Mouse (Mus musculus) heart, postnatal 0 days (tissue): Measurements from ENCODE around the gene Eprs.

ENCODE experiments used
- CTCF ChIP-seq: IDR thresholded peaks from 2 replicates; pipeline ENCODE4 v1.5.1; 2016; ENCODE audit warnings: antibody characterized with exemption, control low read depth, low read depth
- EP300 ChIP-seq: IDR thresholded peaks from 2 replicates; pipeline ENCODE4 v1.6.1; 2016; ENCODE audit warnings: antibody characterized with exemption, low read depth

DNA sequence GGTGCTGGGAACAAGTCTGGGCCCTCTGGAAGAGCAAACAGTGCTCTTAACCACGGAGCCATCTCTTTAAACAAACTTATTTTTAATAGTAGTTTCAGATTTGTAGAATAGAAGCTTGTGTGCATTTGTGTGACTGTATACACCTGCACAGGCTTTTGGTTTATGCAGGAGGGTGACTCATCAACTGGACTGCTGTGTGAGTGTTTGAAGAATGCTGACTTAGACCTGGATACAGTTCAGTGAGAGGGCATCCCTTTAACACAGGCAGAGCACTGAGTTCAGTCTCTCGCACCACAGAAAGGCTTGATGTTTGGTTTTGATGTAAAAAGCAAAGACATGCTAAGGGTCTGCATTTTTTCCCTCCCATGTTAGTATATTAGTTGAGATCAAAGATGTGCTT, 14.6 kb downstream of the Eprs start:
- no peak for TF ChIP-seq EP300
- TF ChIP-seq CTCF = no peak
